Mouse (Mus musculus) heart, embryonic 13.5 days (tissue): Measurements from ENCODE around the gene Tecpr1. TPM values are rescaled to one million over a fixed set of nuclear protein-coding genes. Genes with fewer than 3 reads are reported as not detected.

Source experiments
- ATAC-seq: fragments of 200-750 bp; cut with Nextera tagmentation; 2 replicates; pipeline ENCODE4 v1.8.0; 2017; ENCODE audit warnings: moderate TSS enrichment; ENCODE audit not compliant: insufficient number of reproducible peaks, low FRiP score, low TSS enrichment; ENCODE audit errors: extremely low read depth
- H3K27ac ChIP-seq: fragments of 300-500 bp; sonication (generic); replicated peaks from 2 replicates; pipeline ENCODE4 v1.5.1; 2015; ENCODE audit warnings: moderate library complexity, mild to moderate bottlenecking, inconsistent platforms
- H3K27me3 ChIP-seq: fragments of 300-500 bp; sonication (generic); replicated peaks from 2 replicates; pipeline ENCODE4 v1.6.1; 2015; ENCODE audit warnings: mild to moderate bottlenecking, inconsistent platforms
- H3K36me3 ChIP-seq: fragments of 300-500 bp; sonication (generic); 2 replicates; pipeline ENCODE4 v1.6.1; 2015; ENCODE audit warnings: mild to moderate bottlenecking, inconsistent platforms
- H3K4me1 ChIP-seq: fragments of 300-500 bp; sonication (generic); 2 replicates; pipeline ENCODE4 v1.6.1; 2015; ENCODE audit warnings: inconsistent platforms
- H3K4me2 ChIP-seq: fragments of 300-500 bp; sonication (generic); 2 replicates; pipeline ENCODE4 v1.6.1; 2015; ENCODE audit warnings: inconsistent platforms, mild to moderate bottlenecking, moderate library complexity
- H3K4me3 ChIP-seq: fragments of 300-500 bp; sonication (generic); 2 replicates; pipeline ENCODE4 v1.5.1; 2015; ENCODE audit warnings: moderate library complexity, mild to moderate bottlenecking, inconsistent platforms
- H3K9ac ChIP-seq: fragments of 300-500 bp; sonication (generic); 2 replicates; pipeline ENCODE4 v1.6.1; 2015; ENCODE audit warnings: inconsistent platforms, mild to moderate bottlenecking, moderate library complexity
- H3K9me3 ChIP-seq: fragments of 300-500 bp; sonication (generic); 2 replicates; pipeline ENCODE4 v1.6.1; 2016; ENCODE audit warnings: inconsistent platforms
- WGBS: fragments of 180-500 bp; shearing (Covaris S2); methylation state at CpG from one replicate; pipeline ENCODE4 v1.1.7; 2015; ENCODE audit warnings: mixed read lengths; 5-methylcytosine and 5-hydroxymethylcytosine counted together
- polyA plus RNA-seq: library from polyadenylated mRNA; unstranded; fragments of >200 nt; fragmentation: Nextera tagmentation; extraction: Ambion mirVana; gene quantifications from 2 replicates; pipeline ENCODE4 v1.2.1, GENCODE M21; 2015

Gene Tecpr1
- polyA plus RNA-seq, 1 experiment from 2014 or later: 14.7 TPM

- no peak overlapping the region for H3K27ac ChIP-seq
- H3K9me3 ChIP-seq: peaks cover 7% of the 10 kb centered on the region; the same call in 1 of the 2 replicates
- H3K4me3 ChIP-seq: no peak overlapping the region
- H3K4me2 ChIP-seq: no peak overlapping the region
- peaks cover 91% of the 10 kb centered on the region for H3K36me3 ChIP-seq
- no peaks in the 10 kb centered on the region for H3K27me3 ChIP-seq
- WGBS: 82% methylated on average over 10 of the region's 10 CpGs
- no peak overlapping the region for H3K9ac ChIP-seq
- no peaks in the 10 kb centered on the region for H3K4me1 ChIP-seq
- ATAC-seq: no peak
Observed at GRCm38 (mm10) chr5:144204911-144205310, 18.5 kb downstream of the Tecpr1 start.

GRCm38 (mm10) chr5:144204303-144204702, 19.1 kb downstream of the Tecpr1 start:
- no peak for ATAC-seq
- Histone ChIP-seq H3K4me1 (no peaks in the 10 kb centered on the region), H3K9me3 (peaks cover 7% of the 10 kb centered on the region; the same call in 1 of the 2 replicates), H3K4me3 (no peak overlapping the region), H3K4me2 (no peak overlapping the region), H3K36me3 (peaks cover 86% of the 10 kb centered on the region), H3K9ac (no peak overlapping the region), H3K27ac (no peak overlapping the region), H3K27me3 (no peaks in the 10 kb centered on the region)
- 87% methylated on average over 12 of the region's 12 CpGs for WGBS

DNA sequence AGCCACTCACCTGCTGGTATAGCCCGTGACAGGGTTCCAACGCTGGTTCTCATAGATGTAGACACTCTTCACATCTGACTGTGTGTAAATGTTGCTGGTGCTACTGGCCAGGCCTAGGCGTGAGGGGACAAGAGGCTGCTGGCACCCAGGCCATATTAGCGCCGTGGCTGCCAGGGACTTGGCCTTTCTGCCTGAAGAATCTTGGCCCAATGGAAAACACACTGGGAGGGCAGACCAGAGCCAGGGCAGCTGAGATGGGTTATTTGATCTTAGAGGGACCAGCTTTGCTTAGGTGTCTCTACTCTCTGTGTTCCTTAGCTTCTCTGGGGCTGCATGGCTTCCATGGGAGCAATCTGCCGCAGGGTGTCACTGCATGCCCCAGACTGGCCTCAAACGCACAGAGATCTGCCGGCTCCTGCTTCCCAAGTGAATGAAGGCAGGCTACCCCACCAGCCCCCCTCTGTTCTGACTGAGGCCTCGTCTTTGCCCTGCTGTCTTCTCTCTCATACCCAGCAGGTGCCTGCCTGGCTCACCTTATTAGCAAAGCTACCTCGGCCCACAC, 19.9 kb downstream of the Tecpr1 start:
- Histone ChIP-seq H3K9ac (no peak overlapping the region), H3K27me3 (no peaks in the 10 kb centered on the region), H3K4me2 (no peak overlapping the region), H3K27ac (no peak overlapping the region), H3K4me3 (no peak overlapping the region), H3K4me1 (no peaks in the 10 kb centered on the region), H3K36me3 (peaks cover 81% of the 10 kb centered on the region), H3K9me3 (peaks cover 7% of the 10 kb centered on the region; the same call in 1 of the 2 replicates)
- ATAC-seq: no peak
- 87% methylated on average over 10 of the region's 10 CpGs for WGBS

DNA sequence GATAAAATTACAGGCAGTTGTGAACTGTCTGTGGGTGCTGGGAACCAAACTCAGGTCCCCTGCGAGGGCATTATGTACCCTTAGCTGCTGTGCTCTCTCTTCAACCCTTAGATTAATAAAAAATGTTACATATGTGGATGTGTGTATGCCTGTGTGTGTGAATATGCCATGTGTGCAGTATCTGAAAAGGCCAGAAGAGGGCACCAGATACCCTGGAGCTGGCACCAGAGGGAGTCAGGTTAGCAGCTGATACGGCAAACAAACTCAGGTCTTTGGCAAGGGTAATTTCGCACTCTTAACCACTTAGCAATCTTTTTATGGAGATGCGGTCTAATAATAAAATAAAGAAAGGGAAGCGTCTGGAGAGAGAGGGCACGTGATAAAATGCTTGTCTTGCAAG, 21.0 kb downstream of the Tecpr1 start:
- H3K9me3 ChIP-seq: peaks cover 7% of the 10 kb centered on the region; the same call in 1 of the 2 replicates

GRCm38 (mm10) chr5:144200616-144201015, 22.8 kb downstream of the Tecpr1 start:
- Histone ChIP-seq H3K4me3 (no peak overlapping the region), H3K36me3 (peaks cover 55% of the 10 kb centered on the region)
- 71% methylated on average over 11 of the region's 11 CpGs for WGBS

More for the DNA sequence above, 21.0 kb downstream of the Tecpr1 start:
- no peak overlapping the region for H3K27ac ChIP-seq
- no peak overlapping the region for H3K4me3 ChIP-seq
- no peaks in the 10 kb centered on the region for H3K4me1 ChIP-seq
- H3K4me2 ChIP-seq: no peak overlapping the region
- ATAC-seq: no peak
- no peak overlapping the region for H3K9ac ChIP-seq
- H3K36me3 ChIP-seq: peaks cover 73% of the 10 kb centered on the region
- no peaks in the 10 kb centered on the region for H3K27me3 ChIP-seq
- WGBS: 95% methylated on average over 6 of the region's 6 CpGs

DNA sequence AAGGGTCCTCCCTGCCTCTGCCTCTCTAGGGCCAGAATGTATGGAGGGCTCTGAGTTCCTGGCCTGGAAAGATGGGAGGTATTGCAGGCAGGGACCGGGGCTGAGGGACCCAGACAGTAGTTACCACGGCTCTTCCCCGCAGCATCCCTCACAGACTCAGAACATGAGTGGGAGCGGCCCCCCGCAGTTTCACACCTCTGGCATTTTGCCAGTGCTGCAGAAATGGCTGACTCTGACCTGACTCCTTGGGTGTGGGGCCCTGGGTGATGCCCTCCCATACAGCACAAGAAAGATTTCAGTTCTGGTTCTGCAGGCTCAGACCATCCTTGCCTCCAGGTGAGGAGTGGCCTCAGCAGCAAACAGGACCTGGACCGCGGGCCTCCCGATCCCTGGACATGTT, 27.8 kb downstream of the Tecpr1 start:
- H3K9me3 ChIP-seq: no peaks in the 10 kb centered on the region
- no peak for ATAC-seq
- no peak overlapping the region for H3K4me3 ChIP-seq
- no peaks in the 10 kb centered on the region for H3K27me3 ChIP-seq
- 82% methylated on average over 8 of the region's 8 CpGs for WGBS
- H3K27ac ChIP-seq: no peak overlapping the region
- no peak overlapping the region for H3K4me2 ChIP-seq
- peaks cover 9% of the 10 kb centered on the region for H3K4me1 ChIP-seq
- H3K36me3 ChIP-seq: peaks cover 6% of the 10 kb centered on the region
- no peak overlapping the region for H3K9ac ChIP-seq

More at GRCm38 (mm10) chr5:144200616-144201015, 22.8 kb downstream of the Tecpr1 start:
- H3K27ac ChIP-seq: no peak overlapping the region
- H3K27me3 ChIP-seq: no peaks in the 10 kb centered on the region
- H3K9me3 ChIP-seq: peaks cover 7% of the 10 kb centered on the region; the same call in 1 of the 2 replicates
- no peak overlapping the region for H3K9ac ChIP-seq
- H3K4me2 ChIP-seq: no peak overlapping the region
- ATAC-seq: no peak
- H3K4me1 ChIP-seq: no peaks in the 10 kb centered on the region

DNA sequence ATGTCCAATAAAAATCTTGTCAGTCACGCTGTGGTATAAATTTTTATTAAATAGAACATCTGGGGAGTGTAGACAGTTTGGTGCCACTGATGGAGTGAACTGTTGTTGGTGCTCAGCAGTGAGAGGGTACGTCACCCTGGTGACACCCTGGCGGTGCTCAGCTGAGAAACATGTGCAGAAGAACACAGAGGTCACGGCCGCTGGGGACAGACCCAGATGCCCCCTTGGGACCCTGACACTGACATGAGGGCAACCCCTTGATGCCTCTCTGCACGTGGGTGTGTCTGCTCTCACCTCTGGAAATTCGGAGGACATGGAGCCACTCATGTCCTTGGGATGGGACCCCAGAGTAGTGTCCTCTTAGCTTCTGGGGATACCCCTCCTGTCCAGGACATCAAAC, 29.0 kb downstream of the Tecpr1 start:
- Histone ChIP-seq H3K4me2 (no peak overlapping the region), H3K4me1 (peaks cover 20% of the 10 kb centered on the region), H3K27ac (no peak overlapping the region), H3K4me3 (no peak overlapping the region), H3K9ac (no peak overlapping the region), H3K27me3 (no peaks in the 10 kb centered on the region), H3K36me3 (no peaks in the 10 kb centered on the region), H3K9me3 (no peaks in the 10 kb centered on the region)
- no peak for ATAC-seq
- 71% methylated on average over 7 of the region's 7 CpGs for WGBS

DNA sequence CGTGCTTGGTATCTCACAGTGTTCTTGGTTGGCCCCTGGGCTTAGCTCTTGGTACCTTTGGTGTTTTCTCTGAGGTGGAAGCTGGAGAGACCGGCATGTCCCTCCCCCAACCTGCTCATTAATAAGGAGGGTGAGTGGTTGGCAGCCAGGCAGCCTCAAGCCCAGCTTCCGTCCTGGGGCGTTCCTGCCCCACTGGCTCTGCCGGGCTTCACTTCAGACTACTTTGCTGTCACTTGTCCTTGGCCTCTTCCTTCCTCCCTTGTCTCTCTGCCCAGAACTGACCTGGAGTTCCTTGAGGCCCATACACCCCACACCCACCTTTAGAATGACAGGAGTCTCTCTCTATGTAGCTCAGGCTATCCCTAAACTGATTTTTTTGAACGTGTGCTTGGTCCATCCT, 30.7 kb downstream of the Tecpr1 start:
- H3K4me1 ChIP-seq: peaks cover 24% of the 10 kb centered on the region
- ATAC-seq: no peak

DNA sequence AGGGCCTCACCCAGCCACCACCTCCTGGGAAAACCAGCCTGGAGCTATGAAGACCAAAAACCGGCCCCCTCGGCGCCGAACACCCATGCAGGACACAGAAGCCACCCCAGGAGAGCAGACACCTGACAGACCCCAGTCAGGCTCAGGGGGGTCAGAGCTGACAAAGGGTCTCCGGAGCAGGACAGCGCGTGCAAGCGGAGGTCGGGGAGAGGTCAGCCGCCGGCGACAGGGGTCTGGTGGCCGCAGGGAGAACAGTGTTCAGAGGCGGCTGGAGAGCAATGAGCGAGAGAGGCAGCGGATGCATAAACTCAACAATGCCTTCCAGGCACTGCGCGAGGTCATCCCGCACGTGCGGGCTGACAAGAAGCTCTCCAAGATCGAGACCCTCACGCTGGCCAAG, 32.4 kb downstream of the Tecpr1 start:
- Histone ChIP-seq H3K36me3 (peaks cover 11% of the 10 kb centered on the region), H3K4me1 (peaks cover 24% of the 10 kb centered on the region), H3K9ac (no peak overlapping the region), H3K27ac (no peak overlapping the region), H3K4me3 (no peak overlapping the region), H3K9me3 (no peaks in the 10 kb centered on the region), H3K27me3 (no peaks in the 10 kb centered on the region), H3K4me2 (peak overlapping the region; percentile 72)
- ATAC-seq: no peak
- WGBS: 43% methylated on average over 23 of the region's 23 CpGs

More for the DNA sequence above, 30.7 kb downstream of the Tecpr1 start:
- peaks cover 1% of the 10 kb centered on the region for H3K36me3 ChIP-seq
- no peaks in the 10 kb centered on the region for H3K9me3 ChIP-seq
- no peak overlapping the region for H3K4me3 ChIP-seq
- no peak overlapping the region for H3K4me2 ChIP-seq
- no peak overlapping the region for H3K27ac ChIP-seq
- no peaks in the 10 kb centered on the region for H3K27me3 ChIP-seq
- H3K9ac ChIP-seq: no peak overlapping the region
- 75% methylated on average over 6 of the region's 6 CpGs for WGBS

DNA sequence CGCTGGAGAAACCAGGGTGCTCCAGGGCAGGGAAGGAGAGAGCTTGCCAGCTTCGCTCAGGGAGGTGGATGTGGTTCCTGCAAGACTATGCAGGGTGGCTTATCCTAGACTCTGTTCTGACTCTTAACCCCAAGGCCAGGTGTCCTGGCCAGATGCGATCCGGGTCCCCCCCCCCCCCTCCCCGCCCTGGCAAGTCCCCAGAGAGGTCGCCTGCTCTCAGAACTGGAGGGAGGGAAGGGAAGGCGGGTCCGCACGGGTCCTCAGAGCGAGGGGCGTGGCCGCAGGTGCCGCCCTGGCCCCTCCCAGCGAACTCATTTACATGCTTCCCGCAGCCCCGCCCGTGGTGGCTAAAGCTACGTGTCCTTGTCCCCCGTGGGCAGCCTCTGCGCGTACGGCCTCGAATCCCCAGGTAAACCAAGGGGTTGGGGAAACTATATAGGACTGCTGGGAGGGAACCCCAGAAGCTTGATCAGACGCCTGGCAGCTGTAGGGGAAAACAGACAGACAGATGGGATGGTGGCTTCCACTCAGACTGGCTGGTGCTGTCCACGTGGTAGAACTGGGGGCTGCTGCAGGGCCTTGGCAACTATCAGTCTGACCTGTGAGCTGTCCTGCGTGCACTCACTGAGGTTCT, 33.3 kb downstream of the Tecpr1 start, which contains the start of gene Bhlha15:
Gene Bhlha15, plus strand, starts transcription at position 337 of the 634 bp plus-strand sequence.
- peak within 1 kb of the TSS; percentile 72 for H3K4me2 ChIP-seq
- no peaks in the 10 kb centered on the region for H3K9me3 ChIP-seq
- H3K36me3 ChIP-seq: peaks cover 20% of the 10 kb centered on the region
- WGBS: 2% methylated on average over 25 of the region's 26 CpGs
- H3K9ac ChIP-seq: peak within 1 kb of the TSS; percentile 74
- no peaks in the 10 kb centered on the region for H3K27me3 ChIP-seq
- H3K4me3 ChIP-seq: peak within 1 kb of the TSS; percentile 48
- ATAC-seq: peak; percentile 45
- H3K4me1 ChIP-seq: peaks cover 24% of the 10 kb centered on the region
- no peak within 1 kb of the TSS for H3K27ac ChIP-seq

DNA sequence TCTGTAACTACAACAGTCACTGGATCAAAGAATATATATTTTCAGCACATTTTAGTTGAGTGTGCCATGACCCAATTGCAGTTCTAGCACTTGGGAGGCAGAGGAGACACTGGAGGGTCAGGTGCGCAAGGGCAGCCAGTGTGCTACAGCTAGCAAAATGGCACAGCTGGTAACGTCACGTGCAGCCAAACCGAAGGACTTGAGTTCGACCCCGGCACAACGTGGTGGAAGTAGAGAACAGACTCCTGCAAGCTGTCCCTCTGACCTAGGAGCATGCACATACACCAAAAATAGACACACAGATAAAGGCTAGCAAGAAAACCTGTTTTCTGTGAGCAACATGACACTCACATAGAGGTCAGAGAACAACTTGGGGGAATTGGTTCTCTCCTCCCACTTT, 34.1 kb downstream of the Tecpr1 start:
- peaks cover 28% of the 10 kb centered on the region for H3K36me3 ChIP-seq
- H3K4me1 ChIP-seq: peaks cover 24% of the 10 kb centered on the region
- H3K4me2 ChIP-seq: peak overlapping the region; percentile 72
- H3K27me3 ChIP-seq: no peaks in the 10 kb centered on the region
- ATAC-seq: no peak
- no peaks in the 10 kb centered on the region for H3K9me3 ChIP-seq
- no peak overlapping the region for H3K4me3 ChIP-seq
- no peak overlapping the region; the same call in 1 of the 2 replicates for H3K9ac ChIP-seq
- WGBS: 40% methylated on average over 7 of the region's 7 CpGs
- no peak overlapping the region for H3K27ac ChIP-seq

- 82% methylated on average over 6 of the region's 6 CpGs for WGBS
- H3K4me1 ChIP-seq: peaks cover 32% of the 10 kb centered on the region
Observed at GRCm38 (mm10) chr5:144188422-144188821, 35.0 kb downstream of the Tecpr1 start.

More at GRCm38 (mm10) chr5:144188422-144188821, 35.0 kb downstream of the Tecpr1 start:
- no peaks in the 10 kb centered on the region for H3K27me3 ChIP-seq
- H3K4me3 ChIP-seq: no peak overlapping the region
- H3K9me3 ChIP-seq: no peaks in the 10 kb centered on the region
- H3K9ac ChIP-seq: no peak overlapping the region
- peaks cover 29% of the 10 kb centered on the region for H3K36me3 ChIP-seq
- H3K27ac ChIP-seq: no peak overlapping the region
- ATAC-seq: no peak
- H3K4me2 ChIP-seq: no peak overlapping the region
